Mouse (Mus musculus): ENCODE results near the gene Rpp40.

DNA sequence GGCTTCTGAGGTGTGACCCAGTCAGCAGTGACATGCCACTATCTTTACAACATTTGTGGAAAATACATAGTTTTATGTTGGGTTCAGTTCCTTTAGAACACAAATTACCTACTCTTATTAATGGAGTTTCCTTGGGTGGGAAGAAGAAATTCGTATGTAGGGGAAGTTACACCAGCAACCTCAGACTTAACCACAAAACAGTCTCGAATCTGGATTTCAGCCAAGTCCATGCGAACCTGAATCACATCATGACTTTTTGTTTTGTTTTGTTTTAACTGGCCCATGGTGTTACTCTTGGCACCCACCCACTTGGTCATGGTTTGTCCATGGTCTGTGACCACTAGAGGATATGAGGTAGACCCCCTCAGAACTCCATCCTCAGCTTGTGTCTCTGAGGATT lies 35.1 kb downstream of the Rpp40 start:
- TF ChIP-seq POLR2A (IDR thresholded peaks at IDR 0.05; ENCODE audit: control insufficient read depth, low read depth, low read length) (no peak), CTCF (IDR thresholded peaks at IDR 0.05; ENCODE audit: control insufficient read depth, insufficient read depth, insufficient replicate concordance, low read depth, low read length) (no peak)
